Mouse (Mus musculus): ENCODE measurements around the gene Asna1.

- TF ChIP-seq CTCF (IDR thresholded peaks at IDR 0.05; ENCODE audit: control insufficient read depth, insufficient read depth, insufficient read length) (no peak), USF1 (IDR thresholded peaks at IDR 0.05; ENCODE audit: low read depth) (no peak), MAX (IDR thresholded peaks at IDR 0.05) (no peak)
Observed at GRCm38 (mm10) chr8:84987388-84987787, 37.7 kb downstream of the Asna1 start.
